Comparison of ENCODE assay signal across 19 mouse cellular contexts in genomic region chr4:138213861-138214260, GRCm38 (mm10). TPM values are rescaled to one million over a fixed set of nuclear protein-coding genes. Genes with fewer than 3 reads are reported as not detected.
DNase-seq lines count a peak whose midpoint lies in the region; ATAC-seq and TF ChIP-seq lines count a peak whose summit lies in the region.
"Had no signal": no experiment of that assay in that cellular context is flagged by ENCODE, and none has a peak within 500 bp of the region (broad histone marks: within the 10 kb centered on the region; RNA-seq: fewer than 3 reads in every experiment).

No protein-coding gene starts in this region.

- H3K27ac ChIP-seq in MEL (ENCODE audit: control insufficient read depth, low read depth, low read length) (no peak overlapping the region), macrophage (peak overlapping the region; percentile 52)
- H3K27ac ChIP-seq in embryonic fibroblast, embryonic 13.5 days (ENCODE audit: insufficient read depth, low read length): peak overlapping the region; percentile 80
- H3K27ac ChIP-seq in intestine, embryonic 16.5 days (ENCODE audit: low read length): no peak overlapping the region
- no peak overlapping the region for H3K27ac ChIP-seq in hindbrain, embryonic 13.5 days
- H3K27ac ChIP-seq: embryonic facial prominence, embryonic 12.5 days; hindbrain, embryonic 15.5 days; left cerebral cortex, adult 2 months; liver, embryonic 13.5 days; midbrain, embryonic 15.5 days had no signal

- ATAC-seq in intestine, embryonic 16.5 days: no peak
- no peak for ATAC-seq in hindbrain, embryonic 13.5 days (ENCODE audit: low FRiP score)
- ATAC-seq: intestine, postnatal 0 days; midbrain, embryonic 15.5 days had no signal

- TF ChIP-seq EP300 in MEL (IDR thresholded peaks at IDR 0.05; ENCODE audit: low read depth in 1 of 2, low read length in 2 of 2): no peak

- H3K4me2 ChIP-seq in intestine, embryonic 16.5 days (ENCODE audit: low read depth, low read length): no peak overlapping the region
- H3K4me2 ChIP-seq in hindbrain, embryonic 13.5 days: no peak overlapping the region
- H3K4me2 ChIP-seq: embryonic facial prominence, embryonic 12.5 days; heart, embryonic 11.5 days; hindbrain, embryonic 15.5 days; liver, embryonic 13.5 days; midbrain, embryonic 15.5 days had no signal

- H3K9me3 ChIP-seq in MEL (replicated peaks; ENCODE audit: insufficient read depth, low read length): no peaks in the 10 kb centered on the region
- no peaks in the 10 kb centered on the region for H3K9me3 ChIP-seq in intestine, embryonic 16.5 days (ENCODE audit: control insufficient read depth, low read length)
- no peaks in the 10 kb centered on the region for H3K9me3 ChIP-seq in hindbrain, embryonic 13.5 days
- H3K9me3 ChIP-seq: hindbrain, embryonic 15.5 days; liver, embryonic 13.5 days; midbrain, embryonic 15.5 days had no signal

- H3K36me3 ChIP-seq in MEL (ENCODE audit: control insufficient read depth in 1 of 2, insufficient read depth in 2 of 2, low read length in 2 of 2) (peaks cover 2 to 9% of the 10 kb centered on the region in 2 experiments; a peak in 3 of 4 replicates), macrophage (ENCODE audit: inconsistent target) (peaks cover 7% of the 10 kb centered on the region; the same call in 1 of the 2 replicates)
- H3K36me3 ChIP-seq in intestine, embryonic 16.5 days (ENCODE audit: control insufficient read depth, insufficient read depth, low read length): peaks cover 6% of the 10 kb centered on the region; the same call in 1 of the 2 replicates
- H3K36me3 ChIP-seq in hindbrain, embryonic 13.5 days: peaks cover 19% of the 10 kb centered on the region

- TF ChIP-seq POLR2A in MEL (IDR thresholded peaks at IDR 0.05; ENCODE audit: control insufficient read depth in 1 of 2, insufficient read depth in 1 of 2, low read depth in 1 of 2, low read length in 2 of 2, poor library complexity in 1 of 2): no peak
- no peak for TF ChIP-seq POLR2A in embryonic fibroblast, embryonic 13.5 days (IDR thresholded peaks at IDR 0.05; ENCODE audit: low read depth, low read length)

- H3K4me3 ChIP-seq in MEL (ENCODE audit: control insufficient read depth in 1 of 2, insufficient read depth in 1 of 2, low read depth in 2 of 2, low read length in 2 of 2): no peak overlapping the region
- H3K4me3 ChIP-seq in embryonic fibroblast, embryonic 13.5 days (ENCODE audit: insufficient read depth, low read length): no peak overlapping the region
- H3K4me3 ChIP-seq in macrophage (ENCODE audit: inconsistent target): no peak overlapping the region
- no peak overlapping the region for H3K4me3 ChIP-seq in intestine, embryonic 16.5 days (ENCODE audit: low read length)
- H3K4me3 ChIP-seq in hindbrain, embryonic 13.5 days: no peak overlapping the region
- H3K4me3 ChIP-seq: embryonic facial prominence, embryonic 12.5 days; hindbrain, embryonic 15.5 days; left cerebral cortex, adult 2 months; liver, embryonic 13.5 days; midbrain, embryonic 15.5 days had no signal

- H3K9ac ChIP-seq in MEL (ENCODE audit: control insufficient read depth, low read depth, low read length, poor library complexity, severe bottlenecking): no peak overlapping the region
- no peak overlapping the region for H3K9ac ChIP-seq in intestine, embryonic 16.5 days (ENCODE audit: low read depth, low read length)
- no peak overlapping the region for H3K9ac ChIP-seq in hindbrain, embryonic 13.5 days
- H3K9ac ChIP-seq: embryonic facial prominence, embryonic 12.5 days; hindbrain, embryonic 15.5 days; liver, embryonic 13.5 days; midbrain, embryonic 15.5 days had no signal

- H3K4me1 ChIP-seq in MEL (ENCODE audit: control insufficient read depth in 1 of 2, insufficient read depth in 2 of 2, low read length in 2 of 2): peaks cover 6 to 8% of the 10 kb centered on the region in 2 experiments
- H3K4me1 ChIP-seq in embryonic fibroblast, embryonic 13.5 days (ENCODE audit: control insufficient read depth, insufficient read depth, low read length): peaks cover 5% of the 10 kb centered on the region; the same call in 1 of the 2 replicates
- H3K4me1 ChIP-seq in intestine, embryonic 16.5 days (ENCODE audit: control insufficient read depth, insufficient read depth, low read length): peaks cover 10% of the 10 kb centered on the region
- H3K4me1 ChIP-seq in hindbrain, embryonic 13.5 days (replicated peaks): peaks cover 22% of the 10 kb centered on the region

- 48% methylated on average over 3 of the region's 3 CpGs for WGBS in macrophage (ENCODE audit: missing documents)
- WGBS in intestine, embryonic 16.5 days: 61% methylated on average over 3 of the region's 3 CpGs
- 88% methylated on average over 3 of the region's 3 CpGs for WGBS in hindbrain, embryonic 13.5 days

- TF ChIP-seq CTCF in MEL (IDR thresholded peaks at IDR 0.05 in 2 of 3, conservative IDR thresholded peaks at IDR 0.05 in 1 of 3; ENCODE audit: control insufficient read depth in 1 of 3, insufficient read depth in 1 of 3, low read depth in 2 of 3, low read length in 3 of 3, poor library complexity in 1 of 3, severe bottlenecking in 1 of 3): no peak
- TF ChIP-seq CTCF in embryonic fibroblast, embryonic 13.5 days (IDR thresholded peaks at IDR 0.05; ENCODE audit: borderline replicate concordance, insufficient read depth, low read length): no peak

- H3K27me3 ChIP-seq in MEL (ENCODE audit: control insufficient read depth in 1 of 2, insufficient read depth in 2 of 2, low read length in 2 of 2): no peaks in the 10 kb centered on the region
- no peaks in the 10 kb centered on the region for H3K27me3 ChIP-seq in intestine, embryonic 16.5 days (replicated peaks; ENCODE audit: control insufficient read depth, insufficient read depth, low read length)
- H3K27me3 ChIP-seq in hindbrain, embryonic 13.5 days: no peaks in the 10 kb centered on the region
- H3K27me3 ChIP-seq: CH12.LX; embryonic facial prominence, embryonic 12.5 days; hindbrain, embryonic 15.5 days; liver, embryonic 13.5 days; midbrain, embryonic 15.5 days had no signal

- TF ChIP-seq RAD21 in MEL (IDR thresholded peaks at IDR 0.05; ENCODE audit: low read depth, low read length): no peak

- DNase-seq in 3T3-L1 (ENCODE audit: low read depth, low spot score): peak; percentile 90
- DNase-seq in MEL (ENCODE audit: low read depth, low spot score): peak; percentile 28
- DNase-seq in cerebellum, adult 8-10 months: no peak
- DNase-seq: cerebellum, adult 11-12 months; heart, postnatal 14 days; liver, embryonic 13.5 days; retina, postnatal 1 day had no signal

- H3K79me2 ChIP-seq in MEL (ENCODE audit: control insufficient read depth, insufficient read depth, low read length, poor library complexity): peaks cover 20% of the 10 kb centered on the region
- H3K79me2 ChIP-seq in macrophage (ENCODE audit: inconsistent target): peaks cover 15% of the 10 kb centered on the region

TF ChIP-seq in MEL, 35 proteins besides CTCF, POLR2A, EP300 and RAD21:
- no peak for TF ChIP-seq POLR2AphosphoS5 (IDR thresholded peaks at IDR 0.05; ENCODE audit: borderline replicate concordance, low read depth, low read length)

RNA-seq across cellular contexts. Expression of gene Hp1bp3, which starts 2.2 kb away (rescaled TPM):
- 39.1 and 45.1 TPM in 2 replicates for total RNA-seq in MEL (2012; rRNA removed)
- polyA plus RNA-seq in MEL (2012; ENCODE audit: insufficient read depth in 1 of 2, insufficient read length in 2 of 2, low read depth in 1 of 2, low replicate concordance in 2 of 2, missing spikeins in 1 of 2) (10 to 100 TPM in 1 of 2 experiments, not detected in 1; 74.0 TPM), macrophage (2018) (87.1 to 133 TPM (median 94.2 TPM) in 3 replicates)
- polyA plus RNA-seq in embryonic fibroblast, embryonic 13.5 days (2011; ENCODE audit: insufficient read length, low read depth, missing spikeins): 110 and 153 TPM in 2 replicates
- total RNA-seq in macrophage (2018; cell fraction: chromatin; rRNA removed): 100 to 1,000 TPM in 24 of 26 experiments, 10 to 100 TPM in 2; 90.7 to 677 (median 178) TPM
- 100 to 1,000 TPM in 7 of 26 experiments, 10 to 100 TPM in 19; 70.9 to 132 (median 93.7) TPM for total RNA-seq in macrophage (2018; cell fraction: cytosol; rRNA removed)
- total RNA-seq in macrophage (2018; cell fraction: nucleus; rRNA removed): 100 to 1,000 TPM in 21 of 26 experiments, 10 to 100 TPM in 5; 77.4 to 423 (median 124) TPM
- 108 and 113 TPM in 2 replicates for polyA plus RNA-seq in intestine, embryonic 16.5 days (2015; fragmentation: Nextera tagmentation; extraction: Ambion mirVana)
- polyA plus RNA-seq in hindbrain, embryonic 13.5 days (2015; fragmentation: Nextera tagmentation; extraction: Ambion mirVana): 220 and 233 TPM in 2 replicates

RNA-seq across cellular contexts. Expression of gene Sh2d5, which starts 36.3 kb away (rescaled TPM):
- total RNA-seq in MEL (2012; rRNA removed): 1.3 and 2.0 TPM in 2 replicates
- 1 to 10 TPM in 1 of 2 experiments, not detected in 1; 2.8 TPM for polyA plus RNA-seq in MEL (2012; ENCODE audit: insufficient read depth in 1 of 2, insufficient read length in 2 of 2, low read depth in 1 of 2, low replicate concordance in 2 of 2, missing spikeins in 1 of 2)
- polyA plus RNA-seq in embryonic fibroblast, embryonic 13.5 days (2011; ENCODE audit: insufficient read length, low read depth, missing spikeins): 0.42 and 0.68 TPM in 2 replicates
- 1 to 10 TPM in 10 of 26 experiments, under 1 TPM in 16; 0.31 to 2.5 (median 0.93) TPM for total RNA-seq in macrophage (2018; cell fraction: chromatin; rRNA removed)
- under 1 TPM in 16 of 26 experiments, not detected in 10; 0.03 to 0.15 (median 0.07) TPM for total RNA-seq in macrophage (2018; cell fraction: cytosol; rRNA removed)
- 1 to 10 TPM in 7 of 26 experiments, under 1 TPM in 18, not detected in 1; 0.29 to 3.8 (median 0.78) TPM for total RNA-seq in macrophage (2018; cell fraction: nucleus; rRNA removed)
- 0.06 to 0.09 TPM in 2 of 3 replicates, not detected in the other for polyA plus RNA-seq in macrophage (2018)
- polyA plus RNA-seq in intestine, embryonic 16.5 days (2015; fragmentation: Nextera tagmentation; extraction: Ambion mirVana): 0.50 and 0.54 TPM in 2 replicates
- polyA plus RNA-seq in hindbrain, embryonic 13.5 days (2015; fragmentation: Nextera tagmentation; extraction: Ambion mirVana): 11.1 and 12.3 TPM in 2 replicates

RNA-seq across cellular contexts. Expression of gene Kif17, which starts 36.4 kb away (rescaled TPM):
- 0.23 and 0.54 TPM in 2 replicates for total RNA-seq in MEL (2012; rRNA removed)
- polyA plus RNA-seq in MEL (2012; ENCODE audit: insufficient read depth in 1 of 2, insufficient read length in 2 of 2, low read depth in 1 of 2, low replicate concordance in 2 of 2, missing spikeins in 1 of 2): 1 to 10 TPM in 1 of 2 experiments, not detected in 1; 2.5 TPM
- polyA plus RNA-seq in embryonic fibroblast, embryonic 13.5 days (2011; ENCODE audit: insufficient read length, low read depth, missing spikeins): 0.51 TPM in 1 of 2 replicates, not detected in the other
- under 1 TPM in 12 of 26 experiments, not detected in 14; 0.22 to 0.76 (median 0.51) TPM for total RNA-seq in macrophage (2018; cell fraction: chromatin; rRNA removed)
- total RNA-seq in macrophage (2018; cell fraction: cytosol; rRNA removed): under 1 TPM in 13 of 26 experiments, not detected in 13; 0.04 to 0.18 (median 0.10) TPM
- total RNA-seq in macrophage (2018; cell fraction: nucleus; rRNA removed): 1 to 10 TPM in 1 of 26 experiments, under 1 TPM in 9, not detected in 16; 0.21 to 2.2 (median 0.40) TPM
- not detected in 3 replicates for polyA plus RNA-seq in macrophage (2018)
- 1.0 and 1.3 TPM in 2 replicates for polyA plus RNA-seq in intestine, embryonic 16.5 days (2015; fragmentation: Nextera tagmentation; extraction: Ambion mirVana)
- polyA plus RNA-seq in hindbrain, embryonic 13.5 days (2015; fragmentation: Nextera tagmentation; extraction: Ambion mirVana): 2.5 and 2.6 TPM in 2 replicates
- polyA plus RNA-seq: forebrain, embryonic 11.5 days had no signal

Comparison
In these comparisons a context has a peak if more than half of its experiments do, and no peak if none do; other contexts are left out.
1. H3K27ac ChIP-seq: peak in embryonic fibroblast, embryonic 13.5 days (single experiment) and macrophage (single experiment); none in MEL (single experiment), intestine, embryonic 16.5 days (single experiment) and hindbrain, embryonic 13.5 days (single experiment).